16 mouse cellular contexts compared by ENCODE assay signal in the genomic region with DNA sequence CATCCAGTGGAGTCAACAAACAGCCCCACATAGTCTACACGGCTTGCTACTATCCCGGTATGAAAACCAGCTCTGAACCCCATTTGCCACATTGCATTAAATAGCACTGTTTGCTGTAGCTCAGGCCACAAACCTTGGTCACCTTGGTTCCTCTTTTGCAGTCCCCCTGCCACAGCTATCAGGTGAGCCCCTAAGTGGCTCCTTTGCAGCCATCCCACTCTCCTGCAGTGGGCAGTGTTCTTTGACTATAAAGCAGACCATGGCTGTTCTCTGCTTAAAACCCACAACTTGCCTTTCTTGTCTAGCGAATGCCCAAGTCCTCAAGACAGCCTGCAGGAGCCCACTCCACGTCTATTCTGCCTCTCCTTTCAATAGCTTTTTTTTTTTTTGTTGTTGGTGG. TPM values are rescaled to one million over a fixed set of nuclear protein-coding genes. Genes with fewer than 3 reads are reported as not detected.
A peak's percentile ranks its signal among the peaks of the same experiment; 100 is the strongest.
DNase-seq lines count a peak whose midpoint lies in the region; ATAC-seq lines count a peak whose summit lies in the region.
"Had no signal": no experiment of that assay in that cellular context is flagged by ENCODE, and none has a peak within 500 bp of the region (broad histone marks: within the 10 kb centered on the region; RNA-seq: fewer than 3 reads in every experiment).

No protein-coding gene starts in this region.

- H3K27ac ChIP-seq in heart, embryonic 10.5 days, result peak overlapping the region; percentile 72; the same call in 1 of the 2 replicates
- peak overlapping the region; percentile 99 for H3K27ac ChIP-seq in liver, embryonic 16.5 days (ENCODE audit: low read length)
- H3K27ac ChIP-seq: embryonic facial prominence, embryonic 15.5 days had no signal

- no peaks in the 10 kb centered on the region for H3K27me3 ChIP-seq in heart, embryonic 10.5 days (ENCODE audit: insufficient read depth, poor library complexity, severe bottlenecking)
- no peaks in the 10 kb centered on the region for H3K27me3 ChIP-seq in megakaryocyte, embryonic 14.5 days (replicated peaks)
- no peaks in the 10 kb centered on the region for H3K27me3 ChIP-seq in liver, embryonic 16.5 days (ENCODE audit: control insufficient read depth, insufficient read depth, low read depth, low read length)
- H3K27me3 ChIP-seq: embryonic facial prominence, embryonic 15.5 days had no signal

- no peak overlapping the region for H3K4me3 ChIP-seq in heart, embryonic 10.5 days
- H3K4me3 ChIP-seq in megakaryocyte, embryonic 14.5 days (replicated peaks), result peak overlapping the region; percentile 96
- H3K4me3 ChIP-seq in liver, embryonic 16.5 days (ENCODE audit: low read depth, low read length), result peak overlapping the region; percentile 85
- H3K4me3 ChIP-seq: embryonic facial prominence, embryonic 15.5 days had no signal

- WGBS in heart, embryonic 10.5 days, result 44% methylated on average over 4 of the region's 4 CpGs
- 35% methylated on average over 4 of the region's 4 CpGs for WGBS in liver, embryonic 16.5 days (ENCODE audit: insufficient replicate concordance)

- H3K36me3 ChIP-seq in heart, embryonic 10.5 days, result no peaks in the 10 kb centered on the region
- H3K36me3 ChIP-seq in megakaryocyte, embryonic 14.5 days (replicated peaks; ENCODE audit: low read length), result peaks cover 68% of the 10 kb centered on the region
- peaks cover 15% of the 10 kb centered on the region for H3K36me3 ChIP-seq in liver, embryonic 16.5 days (ENCODE audit: control insufficient read depth, insufficient read depth)
- H3K36me3 ChIP-seq: embryonic facial prominence, embryonic 15.5 days had no signal

- H3K9ac ChIP-seq in liver, embryonic 16.5 days (ENCODE audit: low read depth, low read length), result peak overlapping the region; percentile 91
- H3K9ac ChIP-seq: embryonic facial prominence, embryonic 15.5 days had no signal

- H3K4me1 ChIP-seq in heart, embryonic 10.5 days, result peaks cover 32% of the 10 kb centered on the region
- peaks cover 99% of the 10 kb centered on the region for H3K4me1 ChIP-seq in megakaryocyte, embryonic 14.5 days
- peaks cover 32% of the 10 kb centered on the region for H3K4me1 ChIP-seq in liver, embryonic 16.5 days (ENCODE audit: control insufficient read depth, low read depth, low read length)

- peak overlapping the region; percentile 85 for H3K4me2 ChIP-seq in liver, embryonic 16.5 days (ENCODE audit: low read depth, low read length)
- H3K4me2 ChIP-seq: embryonic facial prominence, embryonic 15.5 days had no signal

- ATAC-seq in megakaryocyte, adult 5-6 weeks (ENCODE audit: poor library complexity, severe bottlenecking), result no peak
- peak; percentile 33 for ATAC-seq in erythroblast, adult 5-6 weeks (replicated peaks; ENCODE audit: low FRiP score, poor library complexity, severe bottlenecking)
- ATAC-seq in liver, embryonic 16.5 days (ENCODE audit: low read depth), result no peak

- no peak for DNase-seq in heart, embryonic 10.5 days (ENCODE audit: low spot score)
- DNase-seq in heart, adult 18-20 months, result no peak
- no peak for DNase-seq in layer of hippocampus, adult 9-10 months (ENCODE audit: low spot score)
- no peak for DNase-seq in thymus, postnatal 14 days
- DNase-seq: adrenal gland, adult 2 months; cerebellum, adult 2 months; gastrocnemius, postnatal 36 days; heart, postnatal 4 days; lung, postnatal 4 days; midbrain, embryonic 14.5 days; thymus, adult 2 months had no signal

- no peaks in the 10 kb centered on the region for H3K9me3 ChIP-seq in heart, embryonic 10.5 days
- H3K9me3 ChIP-seq in megakaryocyte, embryonic 14.5 days, result no peaks in the 10 kb centered on the region
- no peaks in the 10 kb centered on the region for H3K9me3 ChIP-seq in liver, embryonic 16.5 days (replicated peaks; ENCODE audit: control insufficient read depth, low read length)
- H3K9me3 ChIP-seq: embryonic facial prominence, embryonic 15.5 days had no signal

RNA-seq across cellular contexts. Expression of a gene that starts 1.9 kb away (rescaled TPM):
- 10.9 and 13.5 TPM in 2 replicates for polyA plus RNA-seq in heart, embryonic 10.5 days (2016; fragmentation: Nextera tagmentation; extraction: Ambion mirVana)
- total RNA-seq in heart, adult 18-20 months (2021), result under 1 TPM; 0.52 to 0.93 TPM
- 312 and 347 TPM in 2 replicates for polyA plus RNA-seq in megakaryocyte, embryonic 14.5 days (2012; ENCODE audit: insufficient read depth, low replicate concordance)
- total RNA-seq in megakaryocyte, adult 5-6 weeks (2015), result 0.40 and 3.2 TPM in 2 replicates
- 0.81 and 1.2 TPM in 2 replicates for total RNA-seq in megakaryocyte, adult 5-6 weeks (2017)
- 137 and 176 TPM in 2 replicates for total RNA-seq in erythroblast, adult 5-6 weeks (2015; ENCODE audit: low replicate concordance)
- 199 and 226 TPM in 2 replicates for total RNA-seq in erythroblast, adult 5-6 weeks (2017; ENCODE audit: low replicate concordance)
- 60.8 and 63.3 TPM in 2 replicates for polyA plus RNA-seq in liver, embryonic 16.5 days (2015; fragmentation: Nextera tagmentation; extraction: Ambion mirVana)

RNA-seq across cellular contexts. Expression of a gene that starts 29.2 kb away (rescaled TPM):
- 17.6 and 18.4 TPM in 2 replicates for polyA plus RNA-seq in heart, embryonic 10.5 days (2016; fragmentation: Nextera tagmentation; extraction: Ambion mirVana)
- total RNA-seq in heart, adult 18-20 months (2021), result 1 to 10 TPM; 7.3 to 8.4 TPM
- polyA plus RNA-seq in megakaryocyte, embryonic 14.5 days (2012; ENCODE audit: insufficient read depth, low replicate concordance), result 1.00 TPM in 1 of 2 replicates, not detected in the other
- 17.6 and 24.2 TPM in 2 replicates for total RNA-seq in megakaryocyte, adult 5-6 weeks (2015)
- 4.3 and 12.0 TPM in 2 replicates for total RNA-seq in megakaryocyte, adult 5-6 weeks (2017)
- total RNA-seq in erythroblast, adult 5-6 weeks (2015; ENCODE audit: low replicate concordance), result 0.19 and 1.9 TPM in 2 replicates
- total RNA-seq in erythroblast, adult 5-6 weeks (2017; ENCODE audit: low replicate concordance), result 1.1 and 1.2 TPM in 2 replicates
- 8.8 and 10.2 TPM in 2 replicates for polyA plus RNA-seq in liver, embryonic 16.5 days (2015; fragmentation: Nextera tagmentation; extraction: Ambion mirVana)

RNA-seq across cellular contexts. Expression of a gene that starts 30.9 kb away (rescaled TPM):
- polyA plus RNA-seq in heart, embryonic 10.5 days (2016; fragmentation: Nextera tagmentation; extraction: Ambion mirVana), result 7.4 and 12.5 TPM in 2 replicates
- total RNA-seq in heart, adult 18-20 months (2021), result under 1 TPM in 1 of 2 experiments, not detected in 1; 0.74 TPM
- polyA plus RNA-seq in megakaryocyte, embryonic 14.5 days (2012; ENCODE audit: insufficient read depth, low replicate concordance), result 3.8 and 15.5 TPM in 2 replicates
- total RNA-seq in megakaryocyte, adult 5-6 weeks (2015), result 58.3 and 64.7 TPM in 2 replicates
- 40.8 and 49.7 TPM in 2 replicates for total RNA-seq in megakaryocyte, adult 5-6 weeks (2017)
- not detected in 2 replicates for total RNA-seq in erythroblast, adult 5-6 weeks (2015; ENCODE audit: low replicate concordance)
- total RNA-seq in erythroblast, adult 5-6 weeks (2017; ENCODE audit: low replicate concordance), result 2.1 and 3.9 TPM in 2 replicates
- polyA plus RNA-seq in liver, embryonic 16.5 days (2015; fragmentation: Nextera tagmentation; extraction: Ambion mirVana), result 3.6 TPM in 2 replicates

RNA-seq across cellular contexts. Expression of a gene that starts 35.2 kb away (rescaled TPM):
- 29.6 and 30.7 TPM in 2 replicates for polyA plus RNA-seq in heart, embryonic 10.5 days (2016; fragmentation: Nextera tagmentation; extraction: Ambion mirVana)
- 10 to 100 TPM; 69.0 to 76.7 TPM for total RNA-seq in heart, adult 18-20 months (2021)
- polyA plus RNA-seq in megakaryocyte, embryonic 14.5 days (2012; ENCODE audit: insufficient read depth, low replicate concordance), result 2.5 and 10.4 TPM in 2 replicates
- 9.1 and 10.9 TPM in 2 replicates for total RNA-seq in megakaryocyte, adult 5-6 weeks (2015)
- 18.6 and 22.8 TPM in 2 replicates for total RNA-seq in megakaryocyte, adult 5-6 weeks (2017)
- total RNA-seq in erythroblast, adult 5-6 weeks (2015; ENCODE audit: low replicate concordance), result 15.9 and 20.9 TPM in 2 replicates
- 30.9 and 40.6 TPM in 2 replicates for total RNA-seq in erythroblast, adult 5-6 weeks (2017; ENCODE audit: low replicate concordance)
- 20.9 and 23.2 TPM in 2 replicates for polyA plus RNA-seq in liver, embryonic 16.5 days (2015; fragmentation: Nextera tagmentation; extraction: Ambion mirVana)

RNA-seq across cellular contexts. Expression of a gene that starts 44.9 kb away (rescaled TPM):
- 6.7 and 8.8 TPM in 2 replicates for polyA plus RNA-seq in heart, embryonic 10.5 days (2016; fragmentation: Nextera tagmentation; extraction: Ambion mirVana)
- total RNA-seq in heart, adult 18-20 months (2021), result 10 to 100 TPM; 11.6 to 12.4 TPM
- 1.4 and 7.0 TPM in 2 replicates for polyA plus RNA-seq in megakaryocyte, embryonic 14.5 days (2012; ENCODE audit: insufficient read depth, low replicate concordance)
- 79.0 and 90.2 TPM in 2 replicates for total RNA-seq in megakaryocyte, adult 5-6 weeks (2015)
- 56.8 and 63.5 TPM in 2 replicates for total RNA-seq in megakaryocyte, adult 5-6 weeks (2017)
- 46.8 and 70.3 TPM in 2 replicates for total RNA-seq in erythroblast, adult 5-6 weeks (2015; ENCODE audit: low replicate concordance)
- total RNA-seq in erythroblast, adult 5-6 weeks (2017; ENCODE audit: low replicate concordance), result 59.0 and 63.4 TPM in 2 replicates
- polyA plus RNA-seq in liver, embryonic 16.5 days (2015; fragmentation: Nextera tagmentation; extraction: Ambion mirVana), result 3.8 TPM in 2 replicates

Comparison
In these comparisons a context has a peak if more than half of its experiments do, and no peak if none do; other contexts are left out.
1. RNA of a gene that starts 1.9 kb away (total RNA-seq): 137 to 226 TPM in erythroblast, adult 5-6 weeks; 0.52 to 0.93 TPM in heart, adult 18-20 months and 0.40 to 3.2 TPM in megakaryocyte, adult 5-6 weeks; every median in the first group is over 10 times any median in the second.
2. RNA of a gene that starts 30.9 kb away (total RNA-seq): 40.8 to 64.7 TPM in megakaryocyte, adult 5-6 weeks; 2.1 to 3.9 TPM in erythroblast, adult 5-6 weeks and 0.74 TPM in heart, adult 18-20 months; every median in the first group is over 4 times any median in the second.